Mouse (Mus musculus) left cerebral cortex, adult 18-20 months (tissue): Measurements from ENCODE around the gene Habp2. TPM values are rescaled to one million over a fixed set of nuclear protein-coding genes. Genes with fewer than 3 reads are reported as not detected.
A peak's percentile ranks its signal among the peaks of the same experiment; 100 is the strongest.

ENCODE experiments used
- DNase-seq, 2 experiments: peaks; one replicate each; pipeline ENCODE4 v3.0.0; 2021 to 2022; ENCODE audit warnings: low spot score in 2 of 2, mixed read lengths in 1 of 2
- total RNA-seq, 2 experiments: library from RNA; stranded (reverse); gene quantifications; 2 replicates each; pipeline ENCODE4 v1.2.3; 2021

The Habp2 gene
- total RNA-seq, 2 experiments from 2014 or later = not detected

GRCm38 (mm10) chr19:56294654-56295399 is 7.9 kb downstream of the Habp2 start:
- peak; percentile 63 to 79 for DNase-seq

GRCm38 (mm10) chr19:56296668-56297067 is 9.7 kb downstream of the Habp2 start:
- no peak for DNase-seq

GRCm38 (mm10) chr19:56297264-56297663 is 10.3 kb downstream of the Habp2 start:
- no peak for DNase-seq

- DNase-seq = peak in 1 of 2 experiments; percentile 6
These were observed 13.9 kb downstream of the Habp2 start for GRCm38 (mm10) chr19:56300835-56301234.

DNA sequence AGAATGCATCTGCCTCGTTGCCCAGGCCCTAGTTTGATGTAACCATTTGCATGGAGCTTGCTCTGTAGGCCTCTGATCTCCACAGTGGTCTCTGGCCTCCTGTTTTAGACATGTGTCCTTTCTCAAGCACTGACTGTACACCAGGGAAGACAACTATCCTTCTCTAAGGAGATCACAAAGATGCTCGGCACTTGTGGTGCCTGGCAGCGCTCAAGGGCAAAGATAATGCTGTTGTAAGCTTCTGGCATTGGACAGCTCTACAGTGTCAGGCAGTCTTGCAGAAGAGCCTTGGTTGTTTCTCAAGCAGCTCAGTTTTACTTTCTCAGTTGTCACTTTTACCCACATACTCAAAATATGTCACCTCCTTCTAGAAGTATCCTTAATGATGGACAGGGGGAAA is 29.6 kb downstream of the Habp2 start:
- DNase-seq = no peak

GRCm38 (mm10) chr19:56319219-56319618 is 32.3 kb downstream of the Habp2 start:
- DNase-seq = no peak

- no peak for DNase-seq
These were observed 32.7 kb downstream of the Habp2 start for GRCm38 (mm10) chr19:56319629-56320028.

GRCm38 (mm10) chr19:56320186-56320860 is 33.4 kb downstream of the Habp2 start:
- DNase-seq = no peak

DNA sequence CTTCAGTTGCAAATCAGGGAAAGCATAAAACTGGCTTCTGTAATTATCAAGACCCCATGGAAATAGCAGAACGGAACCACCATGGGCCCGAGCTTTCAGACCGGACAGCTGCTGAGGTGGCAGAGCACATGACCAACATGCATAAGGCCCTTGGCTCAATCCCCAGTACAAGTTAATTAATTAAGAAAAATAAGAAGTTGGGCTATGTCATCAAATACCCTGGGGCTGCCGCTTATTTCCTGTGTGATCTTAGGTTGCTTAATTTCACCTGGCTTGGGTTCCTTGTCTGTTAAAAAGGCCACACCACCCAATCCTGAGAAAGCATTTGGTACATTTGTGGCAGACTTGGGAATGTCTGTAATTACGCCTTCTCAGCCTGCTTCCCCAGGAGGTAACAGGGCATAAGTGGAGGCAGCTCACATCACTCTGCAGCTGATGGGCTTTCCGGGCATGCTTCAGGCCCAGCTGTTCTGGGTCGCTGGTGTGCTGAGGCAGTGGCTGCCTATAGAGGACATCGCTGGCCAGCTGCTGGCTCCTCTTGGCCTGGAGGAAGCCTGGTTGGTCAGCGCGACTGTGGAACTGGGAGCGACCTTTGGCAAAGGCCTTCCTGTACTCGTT is 34.5 kb downstream of the Habp2 start:
- no peak for DNase-seq

- no peak for DNase-seq
These were observed 38.7 kb downstream of the Habp2 start for GRCm38 (mm10) chr19:56325676-56326075.

- DNase-seq = no peak
These were observed 39.4 kb downstream of the Habp2 start for GRCm38 (mm10) chr19:56326243-56326855.

DNA sequence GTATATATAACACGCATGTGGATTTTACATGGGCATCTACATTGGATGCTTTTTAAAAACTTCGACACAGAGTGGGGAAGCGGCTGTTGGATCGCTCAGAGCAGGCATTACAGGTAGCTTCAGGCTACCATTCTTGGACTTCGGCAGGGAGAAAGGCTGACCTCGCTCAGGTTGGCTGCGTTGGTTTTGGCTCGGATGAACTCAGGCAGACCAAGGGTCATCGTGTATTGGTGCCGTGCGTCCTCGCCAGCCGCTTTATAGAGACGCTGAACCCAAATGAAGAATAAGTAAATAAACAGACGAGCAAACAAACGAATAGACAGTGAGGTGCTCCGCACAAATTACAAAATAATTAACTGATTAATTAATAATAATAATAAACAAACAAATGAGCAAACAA is 49.4 kb downstream of the Habp2 start:
- no peak for DNase-seq

GRCm38 (mm10) chr19:56336826-56337225 is 49.9 kb downstream of the Habp2 start:
- no peak for DNase-seq

GRCm38 (mm10) chr19:56342006-56342405 is 55.1 kb downstream of the Habp2 start:
- no peak for DNase-seq

- DNase-seq = no peak
These were observed 57.1 kb downstream of the Habp2 start for GRCm38 (mm10) chr19:56343869-56344563.

- no peak for DNase-seq
These were observed 59.1 kb downstream of the Habp2 start for GRCm38 (mm10) chr19:56346016-56346415.

- no peak for DNase-seq
These were observed 59.8 kb downstream of the Habp2 start for GRCm38 (mm10) chr19:56346750-56347149.

DNA sequence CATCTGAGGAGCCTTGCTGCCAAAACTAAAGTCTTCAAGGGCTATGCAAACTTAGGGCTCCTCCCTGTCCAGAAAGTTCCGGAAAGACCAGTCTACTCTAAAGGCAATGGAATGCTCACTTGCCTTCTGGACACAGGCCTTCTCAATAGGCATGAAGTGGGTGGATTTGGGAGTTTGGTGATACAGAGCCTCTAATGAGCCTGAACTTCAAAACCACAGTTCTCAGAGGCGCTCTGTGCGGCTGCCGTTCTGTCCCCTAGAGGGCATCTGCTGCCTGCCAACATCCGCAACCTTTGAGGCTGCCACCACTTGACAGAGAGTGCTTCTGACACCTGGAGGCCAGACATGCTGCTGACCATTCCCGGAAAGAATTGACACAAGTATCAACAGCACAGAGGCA is 62.4 kb downstream of the Habp2 start:
- DNase-seq = no peak

DNA sequence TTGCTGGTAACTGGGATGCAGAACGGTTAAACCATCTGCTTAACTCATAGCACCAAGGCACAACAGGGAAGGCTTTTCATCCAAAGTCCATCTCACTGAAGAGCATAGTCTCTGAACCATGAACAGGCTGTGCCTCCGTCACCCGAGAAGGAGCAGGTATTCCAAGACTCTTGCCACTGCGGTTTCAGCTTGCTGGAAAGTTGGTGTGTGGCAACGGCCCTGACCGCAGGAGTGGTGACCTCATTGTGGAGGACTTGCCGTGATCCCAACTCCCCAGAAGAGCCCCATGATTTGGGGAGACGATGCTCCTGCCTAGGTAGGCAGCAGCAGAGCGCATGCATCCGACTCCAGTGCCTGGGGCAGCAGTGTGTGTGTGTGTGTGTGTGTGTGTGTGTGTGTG is 66.8 kb downstream of the Habp2 start:
- no peak for DNase-seq

- DNase-seq = no peak
These were observed 68.3 kb downstream of the Habp2 start for GRCm38 (mm10) chr19:56355201-56355600.
